Mouse (Mus musculus) liver, postnatal 0 days (tissue): ENCODE measurements around the gene Bclaf1. TPM values are rescaled to one million over a fixed set of nuclear protein-coding genes. Genes with fewer than 3 reads are reported as not detected.

Source experiments
- ATAC-seq: fragments of 200-750 bp; cut with Nextera tagmentation; 2 replicates; pipeline ENCODE4 v1.8.0; 2017; ENCODE audit warnings: mild to moderate bottlenecking, moderate library complexity
- DNase-seq: peaks from one replicate; pipeline ENCODE4 v3.0.0-alpha.2; 2016
- H3K27ac ChIP-seq: fragments of 300-500 bp; sonication (generic); 2 replicates; pipeline ENCODE4 v1.5.1; 2014; ENCODE audit warnings: antibody characterized with exemption, moderate library complexity, mild to moderate bottlenecking, low read depth
- H3K27me3 ChIP-seq: fragments of 300-500 bp; sonication (generic); 2 replicates; pipeline ENCODE4 v1.6.1; 2014; ENCODE audit warnings: low read length, control low read depth, mixed read lengths; ENCODE audit not compliant: insufficient read depth
- H3K36me3 ChIP-seq: fragments of 300-500 bp; sonication (generic); replicated peaks from 2 replicates; pipeline ENCODE4 v1.6.1; 2014; ENCODE audit warnings: mild to moderate bottlenecking, control low read depth, low read length, moderate library complexity, mixed read lengths; ENCODE audit not compliant: insufficient read depth
- H3K4me1 ChIP-seq: fragments of 300-500 bp; sonication (generic); 2 replicates; pipeline ENCODE4 v1.6.1; 2014; ENCODE audit warnings: antibody characterized with exemption, mild to moderate bottlenecking, control low read depth; ENCODE audit not compliant: insufficient read depth
- H3K4me2 ChIP-seq: fragments of 300-500 bp; sonication (generic); 2 replicates; pipeline ENCODE4 v1.6.1; 2014; ENCODE audit warnings: low read depth, mild to moderate bottlenecking, low read length, moderate library complexity, mixed read lengths
- H3K4me3 ChIP-seq: fragments of 300-500 bp; sonication (generic); 2 replicates; pipeline ENCODE4 v1.5.1; 2014; ENCODE audit warnings: low read depth, low read length
- H3K9ac ChIP-seq: fragments of 300-500 bp; sonication (generic); replicated peaks from 2 replicates; pipeline ENCODE4 v1.6.1; 2014; ENCODE audit warnings: mild to moderate bottlenecking, moderate library complexity
- H3K9me3 ChIP-seq: fragments of 300-500 bp; sonication (generic); 2 replicates; pipeline ENCODE4 v1.6.1; 2016; ENCODE audit warnings: mild to moderate bottlenecking, control low read depth, low read length, mixed read lengths
- CTCF ChIP-seq: sonication (generic); IDR thresholded peaks from 2 replicates; pipeline ENCODE4 v1.5.1; 2016; ENCODE audit warnings: antibody characterized with exemption, low read depth
- EP300 ChIP-seq: IDR thresholded peaks from 2 replicates; pipeline ENCODE4 v1.6.1; 2016; ENCODE audit warnings: antibody characterized with exemption, low read depth, mild to moderate bottlenecking
- WGBS: fragments of 180-500 bp; shearing (Covaris S2); extraction: QIAGEN DNeasy Blood & Tissue Kit; methylation state at CpG from one replicate; pipeline ENCODE4 v1.1.7; 2014; ENCODE audit not compliant: insufficient replicate concordance; 5-methylcytosine and 5-hydroxymethylcytosine counted together
- polyA plus RNA-seq: library from polyadenylated mRNA; unstranded; fragments of >200 nt; fragmentation: Nextera tagmentation; extraction: Ambion mirVana; gene quantifications from 2 replicates; pipeline ENCODE4 v1.2.1, GENCODE M21; 2015

Bclaf1 gene
- 27.0 and 33.8 TPM in 2 replicates for polyA plus RNA-seq

DNA sequence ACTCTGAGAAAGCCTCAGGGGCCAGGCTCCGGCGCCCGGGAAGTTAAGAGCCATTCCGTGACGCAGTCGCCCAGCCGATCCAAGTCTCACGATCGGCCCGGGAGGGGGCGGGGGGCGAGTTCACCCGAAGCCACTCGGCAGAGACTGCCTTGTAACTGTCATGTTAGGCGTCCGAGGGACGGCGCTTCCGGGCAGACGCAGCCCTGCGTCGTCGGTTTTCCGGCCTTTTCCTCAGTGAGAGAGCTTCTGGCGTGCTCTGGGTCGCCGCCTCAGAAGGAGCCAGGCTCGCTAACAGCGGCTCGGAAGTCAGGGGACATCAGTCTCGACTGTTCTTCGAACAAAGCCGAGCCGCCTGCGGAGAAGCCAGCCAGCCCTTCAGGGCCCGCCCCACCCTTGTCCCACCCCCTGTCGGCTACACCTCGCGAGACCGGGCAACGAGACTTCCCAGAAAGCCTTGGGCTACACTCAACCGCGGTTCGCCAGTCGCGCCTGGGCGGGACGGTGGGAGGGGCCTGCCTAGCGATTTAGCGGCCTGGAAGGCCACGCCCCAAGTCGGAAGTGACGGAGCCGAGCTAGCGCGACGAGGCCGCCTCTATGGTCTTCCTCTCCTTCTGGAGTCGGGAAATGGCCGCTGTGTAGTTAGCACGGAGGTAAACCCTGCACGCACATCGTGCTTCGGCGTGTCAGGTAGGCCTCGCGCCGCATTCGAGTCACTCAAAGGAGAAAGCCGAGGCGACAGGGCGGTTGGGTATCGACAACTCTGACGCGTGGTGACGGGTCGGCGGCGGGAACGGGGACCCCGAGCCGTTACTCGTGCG is at the start of gene Bclaf1:
TSS of gene Bclaf1 (plus strand) at position 552 of the 818 bp plus-strand sequence.
- H3K4me2 ChIP-seq, result peak within 1 kb of the TSS; percentile 90
- H3K9ac ChIP-seq, result peak within 1 kb of the TSS; percentile 93
- DNase-seq (peak; percentile 100), ATAC-seq (peak; percentile 96)
- H3K4me3 ChIP-seq, result peak within 1 kb of the TSS; percentile 78
- under 1% methylated on average over 84 of the region's 84 CpGs for WGBS
- TF ChIP-seq EP300 (peak; percentile 28; the same call in 1 of the 2 replicates), CTCF (0 out of 2 replicates have a peak, but pooled peaks have one; percentile 13)
- no peaks in the 10 kb centered on the region for H3K27me3 ChIP-seq
- peaks cover 17% of the 10 kb centered on the region for H3K4me1 ChIP-seq
- H3K36me3 ChIP-seq, result no peaks in the 10 kb centered on the region; the same call in 1 of the 2 replicates
- no peaks in the 10 kb centered on the region for H3K9me3 ChIP-seq
- H3K27ac ChIP-seq, result peak within 1 kb of the TSS; percentile 100

DNA sequence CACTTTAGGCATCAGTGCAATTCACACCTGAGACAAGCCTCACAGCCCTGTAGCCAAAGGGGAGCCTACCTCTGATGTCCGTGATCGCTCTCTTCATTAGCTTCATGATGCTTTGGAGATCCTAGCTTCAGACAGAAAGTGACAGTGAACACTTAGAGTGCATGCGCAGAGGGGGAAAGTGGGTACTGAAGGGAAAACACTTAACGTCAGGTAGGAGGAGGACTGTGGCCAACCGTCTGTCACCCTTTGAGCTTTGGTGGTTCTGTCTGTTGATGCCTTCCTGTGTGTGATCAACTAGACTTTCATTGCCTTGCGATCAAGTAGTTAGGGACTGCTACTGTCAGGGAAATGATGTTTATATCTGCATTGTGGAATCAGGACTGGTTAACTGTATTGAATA is 49.4 kb upstream of the Bclaf1 start:
- H3K4me1 ChIP-seq, result no peaks in the 10 kb centered on the region
- no peak overlapping the region for H3K4me2 ChIP-seq
- no peak overlapping the region for H3K9ac ChIP-seq
- ATAC-seq (no peak), DNase-seq (no peak)
- H3K27ac ChIP-seq, result no peak overlapping the region
- H3K27me3 ChIP-seq, result no peaks in the 10 kb centered on the region
- no peaks in the 10 kb centered on the region for H3K9me3 ChIP-seq
- H3K4me3 ChIP-seq, result no peak overlapping the region
- 0 out of 2 replicates have a peak, but pooled peaks cover 7% of the 10 kb centered on the region for H3K36me3 ChIP-seq
- WGBS, result 89% methylated on average over 6 of the region's 6 CpGs
- no peak for TF ChIP-seq EP300
- no peak for TF ChIP-seq CTCF

DNA sequence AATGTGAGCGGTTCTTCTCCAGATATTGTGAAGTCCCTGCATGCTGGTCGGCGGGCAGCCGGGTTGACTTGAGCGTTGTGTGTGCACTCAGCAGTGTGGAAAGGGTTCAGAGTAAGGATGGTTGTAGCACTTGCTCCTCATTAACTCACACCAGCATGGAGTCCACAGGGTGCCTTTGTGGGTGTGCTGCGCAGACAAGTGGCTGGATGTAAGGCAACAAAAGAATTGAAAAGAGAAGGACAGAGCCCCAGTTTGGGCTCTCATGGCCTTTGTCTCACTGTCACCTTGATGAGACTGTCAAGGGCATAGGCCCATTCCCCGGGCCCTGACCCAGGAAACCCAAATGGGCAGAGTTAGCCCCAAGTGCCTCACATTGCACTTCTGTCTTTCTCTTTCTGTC is 47.8 kb upstream of the Bclaf1 start:
- Histone ChIP-seq H3K4me2 (no peak overlapping the region), H3K9ac (no peak overlapping the region), H3K4me3 (no peak overlapping the region), H3K4me1 (no peaks in the 10 kb centered on the region), H3K9me3 (no peaks in the 10 kb centered on the region), H3K36me3 (0 out of 2 replicates have a peak, but pooled peaks cover 6% of the 10 kb centered on the region), H3K27ac (no peak overlapping the region), H3K27me3 (no peaks in the 10 kb centered on the region)
- TF ChIP-seq EP300 (no peak), CTCF (no peak)
- WGBS, result 83% methylated on average over 7 of the region's 7 CpGs
- no peak for DNase-seq
- no peak for ATAC-seq

DNA sequence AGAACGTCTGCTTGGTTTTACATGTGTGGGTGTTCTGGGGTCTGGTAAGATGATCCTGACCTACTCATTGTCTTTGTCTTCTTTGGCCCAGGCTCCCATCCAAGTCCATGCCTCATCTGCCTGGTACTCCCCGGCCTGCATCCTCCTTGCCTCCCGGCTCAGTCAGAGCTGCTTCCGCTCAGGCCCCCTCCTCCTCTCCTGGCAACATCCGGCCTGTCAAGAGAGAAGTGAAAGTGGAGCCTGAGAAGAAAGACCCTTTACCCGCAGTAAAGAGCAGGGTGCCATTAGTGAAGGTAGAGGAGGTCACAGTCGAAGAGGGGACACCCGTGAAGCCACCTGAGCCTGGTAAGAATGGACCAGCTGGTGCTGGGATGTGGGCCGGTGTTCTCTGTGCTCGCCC is 45.2 kb upstream of the Bclaf1 start:
- peaks cover 8% of the 10 kb centered on the region; the same call in 1 of the 2 replicates for H3K36me3 ChIP-seq
- 70% methylated on average over 10 of the region's 10 CpGs for WGBS
- DNase-seq, result no peak
- no peak overlapping the region for H3K27ac ChIP-seq
- H3K9ac ChIP-seq, result no peak overlapping the region
- H3K27me3 ChIP-seq, result no peaks in the 10 kb centered on the region
- no peak overlapping the region for H3K4me3 ChIP-seq
- H3K9me3 ChIP-seq, result no peaks in the 10 kb centered on the region
- ATAC-seq, result no peak
- H3K4me2 ChIP-seq, result no peak overlapping the region; the same call in none of the 2 replicates
- H3K4me1 ChIP-seq, result no peaks in the 10 kb centered on the region
- TF ChIP-seq EP300, result no peak
- no peak for TF ChIP-seq CTCF

DNA sequence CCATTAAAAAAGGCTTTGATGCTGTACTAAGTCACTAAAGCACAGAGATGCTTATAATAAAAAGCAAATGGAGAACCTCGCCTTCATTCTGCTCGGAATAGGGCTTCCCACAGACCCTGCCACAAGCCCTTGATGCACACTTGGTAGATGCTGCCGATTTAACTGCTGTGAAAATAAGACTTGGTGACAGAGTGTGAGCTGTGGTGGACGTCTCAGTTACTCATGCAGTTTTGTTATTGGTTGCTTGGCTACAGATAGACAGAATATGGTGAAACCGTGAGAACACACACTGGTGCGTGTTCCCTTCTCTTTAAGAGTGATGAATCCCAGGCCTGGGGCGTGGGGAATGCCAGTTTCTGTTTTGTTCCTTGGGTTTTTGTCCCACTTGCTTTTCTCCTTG is 43.3 kb upstream of the Bclaf1 start:
- DNase-seq (no peak), ATAC-seq (no peak)
- H3K27ac ChIP-seq, result no peak overlapping the region
- TF ChIP-seq EP300, result no peak
- TF ChIP-seq CTCF, result no peak
- H3K4me3 ChIP-seq, result no peak overlapping the region
- H3K27me3 ChIP-seq, result no peaks in the 10 kb centered on the region
- no peak overlapping the region for H3K4me2 ChIP-seq
- no peaks in the 10 kb centered on the region for H3K4me1 ChIP-seq
- WGBS, result 81% methylated on average over 7 of the region's 7 CpGs
- H3K9me3 ChIP-seq, result no peaks in the 10 kb centered on the region
- no peak overlapping the region for H3K9ac ChIP-seq
- peaks cover 8% of the 10 kb centered on the region; the same call in 1 of the 2 replicates for H3K36me3 ChIP-seq

DNA sequence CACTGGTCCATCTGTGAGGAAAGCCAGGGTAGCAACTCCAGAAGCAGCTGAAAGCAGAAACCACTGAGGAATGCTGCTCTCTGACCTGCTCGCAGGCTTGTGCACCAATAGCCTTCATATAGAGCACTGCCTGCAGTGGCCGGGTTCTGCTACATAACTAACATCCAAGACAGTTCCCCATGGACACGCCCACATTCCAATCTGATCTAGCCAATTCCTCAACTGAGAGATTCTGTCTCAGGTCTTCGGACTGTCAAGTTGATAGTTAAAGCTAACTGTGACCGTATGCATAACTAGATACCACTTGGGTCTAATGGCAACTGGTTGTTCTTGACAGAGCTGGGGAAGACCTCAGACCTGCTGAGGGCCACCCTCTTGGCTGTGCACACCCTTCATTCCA is 39.9 kb upstream of the Bclaf1 start:
- ATAC-seq, result no peak

More for the DNA sequence above, 39.9 kb upstream of the Bclaf1 start:
- Histone ChIP-seq H3K9ac (no peak overlapping the region), H3K4me1 (no peaks in the 10 kb centered on the region), H3K9me3 (no peaks in the 10 kb centered on the region), H3K4me3 (no peak overlapping the region), H3K27ac (no peak overlapping the region), H3K4me2 (no peak overlapping the region), H3K36me3 (peaks cover 8% of the 10 kb centered on the region; the same call in 1 of the 2 replicates), H3K27me3 (no peaks in the 10 kb centered on the region)
- 83% methylated on average over 5 of the region's 5 CpGs for WGBS
- TF ChIP-seq EP300, result no peak
- TF ChIP-seq CTCF, result no peak
- DNase-seq, result no peak
